Mouse (Mus musculus) neural tube, embryonic 13.5 days (tissue): Measurements from ENCODE around the gene Nkg7. TPM values are rescaled to one million over a fixed set of nuclear protein-coding genes. Genes with fewer than 3 reads are reported as not detected.

Experiments
- ATAC-seq: fragments of 200-750 bp; cut with Nextera tagmentation; 2 replicates; pipeline ENCODE4 v1.8.0; 2017; ENCODE audit warnings: low read depth, mild to moderate bottlenecking, moderate TSS enrichment, moderate library complexity
- H3K27ac ChIP-seq: fragments of 300-500 bp; sonication (generic); replicated peaks from 2 replicates; pipeline ENCODE4 v1.5.1; 2015; ENCODE audit warnings: moderate library complexity, mild to moderate bottlenecking, inconsistent platforms
- H3K27me3 ChIP-seq: fragments of 300-500 bp; sonication (generic); 2 replicates; pipeline ENCODE4 v1.6.1; 2015; ENCODE audit warnings: mild to moderate bottlenecking, inconsistent platforms
- H3K36me3 ChIP-seq: fragments of 300-500 bp; sonication (generic); 2 replicates; pipeline ENCODE4 v1.6.1; 2015; ENCODE audit warnings: mild to moderate bottlenecking, inconsistent platforms
- H3K4me1 ChIP-seq: fragments of 300-500 bp; sonication (generic); replicated peaks from 2 replicates; pipeline ENCODE4 v1.6.1; 2015; ENCODE audit warnings: inconsistent platforms
- H3K4me2 ChIP-seq: fragments of 300-500 bp; sonication (generic); 2 replicates; pipeline ENCODE4 v1.6.1; 2015; ENCODE audit warnings: inconsistent platforms, mild to moderate bottlenecking, moderate library complexity
- H3K4me3 ChIP-seq: fragments of 300-500 bp; sonication (generic); 2 replicates; pipeline ENCODE4 v1.5.1; 2015; ENCODE audit warnings: mild to moderate bottlenecking, inconsistent platforms
- H3K9ac ChIP-seq: fragments of 300-500 bp; sonication (generic); 2 replicates; pipeline ENCODE4 v1.6.1; 2015; ENCODE audit warnings: moderate library complexity, mild to moderate bottlenecking, inconsistent platforms
- H3K9me3 ChIP-seq: fragments of 300-500 bp; sonication (generic); 2 replicates; pipeline ENCODE4 v1.6.1; 2016; ENCODE audit warnings: inconsistent platforms
- WGBS: fragments of 180-500 bp; shearing (Covaris S2); methylation state at CpG from one replicate; pipeline ENCODE4 v1.1.7; 2015; 5-methylcytosine and 5-hydroxymethylcytosine counted together
- polyA plus RNA-seq: library from polyadenylated mRNA; unstranded; fragments of >200 nt; fragmentation: Nextera tagmentation; extraction: Ambion mirVana; gene quantifications from 2 replicates; pipeline ENCODE4 v1.2.1, GENCODE M21; 2015

The Nkg7 gene
- polyA plus RNA-seq, 1 experiment from 2014 or later = not detected

GRCm38 (mm10) chr7:43427406-43427805 lies 9.5 kb upstream of the Nkg7 start, which contains the start of gene Lim2:
Lim2 (plus strand) TSS chr7:43427670.
- no peak within 1 kb of the TSS for H3K4me3 ChIP-seq
- H3K4me2 ChIP-seq = no peak within 1 kb of the TSS
- peaks cover 5% of the 10 kb centered on the region for H3K4me1 ChIP-seq
- H3K27ac ChIP-seq = no peak within 1 kb of the TSS
- no peak for ATAC-seq
- H3K9ac ChIP-seq = no peak within 1 kb of the TSS
- no peaks in the 10 kb centered on the region for H3K9me3 ChIP-seq
- no peaks in the 10 kb centered on the region for H3K36me3 ChIP-seq
- no peaks in the 10 kb centered on the region for H3K27me3 ChIP-seq
- WGBS = 84% methylated on average over 8 of the region's 8 CpGs

GRCm38 (mm10) chr7:43429500-43429899 lies 7.4 kb upstream of the Nkg7 start:
- Histone ChIP-seq H3K9me3 (no peaks in the 10 kb centered on the region), H3K27ac (no peak overlapping the region), H3K36me3 (no peaks in the 10 kb centered on the region), H3K4me2 (no peak overlapping the region), H3K27me3 (no peaks in the 10 kb centered on the region), H3K4me3 (no peak overlapping the region), H3K4me1 (no peaks in the 10 kb centered on the region), H3K9ac (no peak overlapping the region)
- WGBS = 66% methylated on average over 4 of the region's 4 CpGs
- ATAC-seq = no peak

GRCm38 (mm10) chr7:43432891-43433290 lies 4.0 kb upstream of the Nkg7 start:
- Histone ChIP-seq H3K4me3 (no peak overlapping the region), H3K27me3 (no peaks in the 10 kb centered on the region), H3K4me1 (no peaks in the 10 kb centered on the region), H3K27ac (no peak overlapping the region), H3K9me3 (no peaks in the 10 kb centered on the region), H3K9ac (no peak overlapping the region), H3K36me3 (no peaks in the 10 kb centered on the region), H3K4me2 (no peak overlapping the region)
- ATAC-seq = no peak
- 83% methylated on average over 4 of the region's 4 CpGs for WGBS

- 75% methylated on average over 5 of the region's 5 CpGs for WGBS
- Histone ChIP-seq H3K27ac (no peak overlapping the region), H3K4me3 (no peak overlapping the region), H3K9me3 (no peaks in the 10 kb centered on the region), H3K4me1 (no peaks in the 10 kb centered on the region), H3K36me3 (no peaks in the 10 kb centered on the region), H3K4me2 (no peak overlapping the region), H3K9ac (no peak overlapping the region), H3K27me3 (peaks cover 5% of the 10 kb centered on the region; the same call in 1 of the 2 replicates)
- ATAC-seq = no peak
Observed at GRCm38 (mm10) chr7:43434676-43435075, 2.2 kb upstream of the Nkg7 start.

- no peaks in the 10 kb centered on the region for H3K9me3 ChIP-seq
- H3K9ac ChIP-seq = no peak overlapping the region
- peaks cover 11% of the 10 kb centered on the region for H3K4me1 ChIP-seq
- H3K4me2 ChIP-seq = no peak overlapping the region
- H3K36me3 ChIP-seq = no peaks in the 10 kb centered on the region
- H3K4me3 ChIP-seq = no peak overlapping the region
- WGBS = 77% methylated on average over 4 of the region's 4 CpGs
- no peak overlapping the region for H3K27ac ChIP-seq
- no peak for ATAC-seq
- H3K27me3 ChIP-seq = peaks cover 10% of the 10 kb centered on the region
Observed at GRCm38 (mm10) chr7:43438611-43439010, 1.7 kb downstream of the Nkg7 start.

- ATAC-seq = no peak
- Histone ChIP-seq H3K4me2 (no peak within 1 kb of the TSS), H3K27me3 (peaks cover 10% of the 10 kb centered on the region), H3K9me3 (no peaks in the 10 kb centered on the region), H3K36me3 (no peaks in the 10 kb centered on the region), H3K4me3 (no peak within 1 kb of the TSS), H3K27ac (no peak within 1 kb of the TSS), H3K4me1 (peaks cover 22% of the 10 kb centered on the region), H3K9ac (no peak within 1 kb of the TSS)
- WGBS = 83% methylated on average over 6 of the region's 6 CpGs
Observed at GRCm38 (mm10) chr7:43440482-43440881, 3.6 kb downstream of the Nkg7 start, which contains the start of gene Cldnd2. Cldnd2 (plus strand) TSS chr7:43440782.

GRCm38 (mm10) chr7:43441071-43441470 lies 4.2 kb downstream of the Nkg7 start:
- H3K9ac ChIP-seq = no peak overlapping the region
- no peak overlapping the region for H3K4me2 ChIP-seq
- ATAC-seq = no peak
- H3K27ac ChIP-seq = no peak overlapping the region
- no peaks in the 10 kb centered on the region for H3K36me3 ChIP-seq
- WGBS = 88% methylated on average over 3 of the region's 3 CpGs
- peaks cover 10% of the 10 kb centered on the region for H3K27me3 ChIP-seq
- no peak overlapping the region for H3K4me3 ChIP-seq
- no peaks in the 10 kb centered on the region for H3K9me3 ChIP-seq
- peaks cover 22% of the 10 kb centered on the region for H3K4me1 ChIP-seq

GRCm38 (mm10) chr7:43442684-43443083 lies 5.8 kb downstream of the Nkg7 start:
- Histone ChIP-seq H3K4me2 (peak overlapping the region; percentile 70), H3K4me3 (peak overlapping the region; percentile 55), H3K27me3 (peaks cover 10% of the 10 kb centered on the region), H3K27ac (peak overlapping the region; percentile 94), H3K9me3 (no peaks in the 10 kb centered on the region), H3K9ac (peak overlapping the region; percentile 74), H3K36me3 (no peaks in the 10 kb centered on the region), H3K4me1 (peaks cover 22% of the 10 kb centered on the region)
- WGBS = 16% methylated on average over 9 of the region's 9 CpGs
- no peak; the same call in 1 of the 2 replicates for ATAC-seq

- no peaks in the 10 kb centered on the region for H3K36me3 ChIP-seq
- peaks cover 10% of the 10 kb centered on the region for H3K27me3 ChIP-seq
- peaks cover 22% of the 10 kb centered on the region for H3K4me1 ChIP-seq
- peak; percentile 90 for ATAC-seq
- H3K27ac ChIP-seq = peak overlapping the region; percentile 94
- no peaks in the 10 kb centered on the region for H3K9me3 ChIP-seq
- peak overlapping the region; percentile 55 for H3K4me3 ChIP-seq
- peak overlapping the region; percentile 70 for H3K4me2 ChIP-seq
- 1% methylated on average over 36 of the region's 36 CpGs for WGBS
- peak overlapping the region; percentile 74 for H3K9ac ChIP-seq
Observed at GRCm38 (mm10) chr7:43443126-43443916, 6.4 kb downstream of the Nkg7 start.

GRCm38 (mm10) chr7:43443917-43444293 lies 7.0 kb downstream of the Nkg7 start, which contains the start of the genes Etfb and Gm45233:
Etfb (plus strand) TSS chr7:43444083.
Gm45233 (plus strand) TSS chr7:43444128.
- under 1% methylated on average over 27 of the region's 27 CpGs for WGBS
- peak within 1 kb of the TSS; percentile 94 for H3K27ac ChIP-seq
- H3K4me1 ChIP-seq = peaks cover 22% of the 10 kb centered on the region
- H3K27me3 ChIP-seq = peaks cover 10% of the 10 kb centered on the region; the same call in 1 of the 2 replicates
- peak within 1 kb of the TSS; percentile 70 for H3K4me2 ChIP-seq
- ATAC-seq = peak; percentile 97
- H3K9ac ChIP-seq = peak within 1 kb of the TSS; percentile 74
- H3K9me3 ChIP-seq = no peaks in the 10 kb centered on the region
- H3K4me3 ChIP-seq = peak within 1 kb of the TSS; percentile 55
- H3K36me3 ChIP-seq = no peaks in the 10 kb centered on the region

- no peak for ATAC-seq
- WGBS = 89% methylated on average over 4 of the region's 4 CpGs
- no peak overlapping the region for H3K9ac ChIP-seq
- no peak overlapping the region for H3K4me3 ChIP-seq
- peaks cover 16% of the 10 kb centered on the region for H3K4me1 ChIP-seq
- no peaks in the 10 kb centered on the region for H3K27me3 ChIP-seq
- H3K9me3 ChIP-seq = no peaks in the 10 kb centered on the region
- peaks cover 6% of the 10 kb centered on the region for H3K36me3 ChIP-seq
- no peak overlapping the region for H3K4me2 ChIP-seq
- no peak overlapping the region for H3K27ac ChIP-seq
Observed at GRCm38 (mm10) chr7:43447801-43448200, 10.9 kb downstream of the Nkg7 start.

- Histone ChIP-seq H3K27me3 (no peaks in the 10 kb centered on the region), H3K9me3 (no peaks in the 10 kb centered on the region), H3K4me2 (no peak overlapping the region), H3K4me1 (peaks cover 11% of the 10 kb centered on the region), H3K4me3 (no peak overlapping the region), H3K27ac (no peak overlapping the region), H3K9ac (no peak overlapping the region), H3K36me3 (peaks cover 10% of the 10 kb centered on the region)
- 82% methylated on average over 3 of the region's 3 CpGs for WGBS
- no peak for ATAC-seq
Observed at GRCm38 (mm10) chr7:43448246-43448645, 11.4 kb downstream of the Nkg7 start.
